ENCODE assay signal across 8 mouse cellular contexts in genomic region chr7:99248906-99249581, GRCm38 (mm10). TPM values are rescaled to one million over a fixed set of nuclear protein-coding genes. Genes with fewer than 3 reads are reported as not detected.
DNase-seq lines count a peak whose midpoint lies in the region; ATAC-seq and TF ChIP-seq lines count a peak whose summit lies in the region.

No protein-coding gene starts in this region.

- H3K36me3 ChIP-seq in thymus, adult 2 months (ENCODE audit: control insufficient read depth, insufficient read depth, low read length), result no peaks in the 10 kb centered on the region
- no peaks in the 10 kb centered on the region for H3K36me3 ChIP-seq in limb, embryonic 15.5 days

- H3K4me2 ChIP-seq in limb, embryonic 15.5 days, result peak overlapping the region; percentile 78

- H3K4me3 ChIP-seq in thymus, adult 2 months (ENCODE audit: control insufficient read depth, insufficient read depth, low read length), result peak overlapping the region; percentile 13; the same call in 1 of the 2 replicates
- peak overlapping the region; percentile 42 for H3K4me3 ChIP-seq in limb, embryonic 15.5 days
- peak overlapping the region; percentile 24 for H3K4me3 ChIP-seq in olfactory bulb, adult 2 months (ENCODE audit: insufficient read depth, low read depth, low read length)

- H3K27me3 ChIP-seq in thymus, adult 2 months (ENCODE audit: control insufficient read depth, insufficient read depth, low read length), result peaks cover 5% of the 10 kb centered on the region; the same call in 1 of the 2 replicates
- peaks cover 4% of the 10 kb centered on the region for H3K27me3 ChIP-seq in limb, embryonic 15.5 days

- H3K4me1 ChIP-seq in thymus, adult 2 months (replicated peaks; ENCODE audit: control insufficient read depth, insufficient read depth, low read length), result peaks cover 6% of the 10 kb centered on the region
- peaks cover 19% of the 10 kb centered on the region for H3K4me1 ChIP-seq in limb, embryonic 15.5 days
- peaks cover 4% of the 10 kb centered on the region; the same call in 1 of the 2 replicates for H3K4me1 ChIP-seq in olfactory bulb, adult 2 months (ENCODE audit: control insufficient read depth, insufficient read depth, low read length)

- no peak for TF ChIP-seq CTCF in thymus, adult 2 months (IDR thresholded peaks at IDR 0.05; ENCODE audit: borderline replicate concordance, control insufficient read depth, extremely low read depth, insufficient read depth, low read length, poor library complexity)
- no peak for TF ChIP-seq CTCF in olfactory bulb, adult 2 months (IDR thresholded peaks at IDR 0.05; ENCODE audit: insufficient read depth, low read depth, low read length)

- H3K27ac ChIP-seq in thymus, adult 2 months (ENCODE audit: control insufficient read depth, insufficient read depth, low read length), result no peak overlapping the region
- H3K27ac ChIP-seq in limb, embryonic 15.5 days, result no peak overlapping the region
- H3K27ac ChIP-seq in olfactory bulb, adult 2 months (ENCODE audit: insufficient read depth, low read depth, low read length), result no peak overlapping the region

- WGBS in thymus, adult 2 months, result 4% methylated on average over 41 of the region's 44 CpGs
- under 1% methylated on average over 39 of the region's 44 CpGs for WGBS in limb, embryonic 15.5 days
- WGBS in olfactory bulb, adult 2 months, result 2% methylated on average over 33 of the region's 44 CpGs

- no peak overlapping the region for H3K9ac ChIP-seq in limb, embryonic 15.5 days

- TF ChIP-seq POLR2A in thymus, adult 2 months (IDR thresholded peaks at IDR 0.05; ENCODE audit: control insufficient read depth, extremely low read depth, insufficient read depth, low read length, poor library complexity), result no peak
- no peak for TF ChIP-seq POLR2A in olfactory bulb, adult 2 months (IDR thresholded peaks at IDR 0.05; ENCODE audit: insufficient read depth, low read depth, low read length)

- ATAC-seq in limb, embryonic 15.5 days (ENCODE audit: insufficient number of reproducible peaks, low FRiP score, low TSS enrichment, low read depth), result no peak

- H3K9me3 ChIP-seq in limb, embryonic 15.5 days, result no peaks in the 10 kb centered on the region

- peak; percentile 52 for DNase-seq in embryo, embryonic 10 days (ENCODE audit: low spot score)
- no peak for DNase-seq in embryo, embryonic 9.5 days (ENCODE audit: extremely low spot score)
- peak; percentile 20 for DNase-seq in thymus, adult 2 months
- DNase-seq in thymus, adult 18-20 months, result no peak
- no peak for DNase-seq in layer of hippocampus, adult 18-20 months (ENCODE audit: low spot score in 2 of 2)
- DNase-seq in ovary, postnatal 14 days (ENCODE audit: low spot score), result no peak

RNA-seq across cellular contexts. Expression of gene Mogat2, which starts 10.6 kb away (rescaled TPM):
- polyA plus RNA-seq in thymus, adult 2 months (2012; rRNA removed), result 0.32 and 0.61 TPM in 2 replicates
- 3.0 and 3.4 TPM in 2 replicates for polyA plus RNA-seq in limb, embryonic 15.5 days (2015; fragmentation: Nextera tagmentation; extraction: Ambion mirVana)
- polyA plus RNA-seq in olfactory bulb, adult 2 months (2012; ENCODE audit: insufficient read depth, insufficient read length, low replicate concordance, missing spikeins), result not detected in 2 replicates
- not detected for total RNA-seq in layer of hippocampus, adult 18-20 months (2021)

RNA-seq across cellular contexts. Expression of gene Map6, which starts 18.2 kb away (rescaled TPM):
- 0.96 and 1.3 TPM in 2 replicates for polyA plus RNA-seq in thymus, adult 2 months (2012; rRNA removed)
- polyA plus RNA-seq in limb, embryonic 15.5 days (2015; fragmentation: Nextera tagmentation; extraction: Ambion mirVana), result 10.2 and 11.5 TPM in 2 replicates
- not detected in 2 replicates for polyA plus RNA-seq in olfactory bulb, adult 2 months (2012; ENCODE audit: insufficient read depth, insufficient read length, low replicate concordance, missing spikeins)
- total RNA-seq in layer of hippocampus, adult 18-20 months (2021), result 100 to 1,000 TPM in 1 of 2 experiments, 10 to 100 TPM in 1; 99.7 to 105 TPM

Comparison
In these comparisons a context has a peak if more than half of its experiments do, and no peak if none do; other contexts are left out.
1. DNase-seq: peak in embryo, embryonic 10 days (single experiment) and thymus, adult 2 months (single experiment); none in embryo, embryonic 9.5 days (single experiment), thymus, adult 18-20 months (0 of 2), layer of hippocampus, adult 18-20 months (0 of 2) and ovary, postnatal 14 days (single experiment).
2. Peak in every context shown above with its lines, with median percentiles within 50 percentile points of each other: H3K4me3 ChIP-seq.